Mouse (Mus musculus): ENCODE results near the gene Aoc3. TPM values are rescaled to one million over a fixed set of nuclear protein-coding genes. Genes with fewer than 3 reads are reported as not detected.
"Not testable (repeated sequence)": the region's sequence is repeated elsewhere in the genome, so short reads cannot be mapped to it uniquely, and the experiment has no call there.

The Aoc3 gene
- polyA plus RNA-seq, 1 experiment from 2014 or later, result not detected

DNA sequence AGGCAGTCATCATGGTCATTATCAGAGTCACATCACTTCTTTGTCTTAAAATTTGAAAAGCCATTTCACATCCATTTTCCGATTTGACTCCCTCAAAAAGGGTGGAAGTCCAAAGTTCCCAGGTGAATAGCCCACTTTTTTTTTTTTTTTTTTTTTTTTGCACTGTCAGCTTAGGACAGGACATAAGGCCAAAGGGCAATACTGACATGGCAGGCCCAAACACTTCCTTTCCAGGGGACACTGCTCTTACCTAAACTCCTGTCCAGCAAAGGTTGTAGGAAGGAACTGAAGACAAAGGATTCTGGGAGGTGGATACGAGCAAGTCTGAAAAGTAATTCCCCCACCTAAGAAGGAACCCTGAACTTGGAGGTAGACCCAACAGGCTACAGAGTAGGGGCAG lies 25.5 kb downstream of the Aoc3 start:
- Histone ChIP-seq H3K4me1 (replicated peaks) (peaks cover 10% of the 10 kb centered on the region; the same call in 1 of the 2 replicates), H3K27ac (no peak overlapping the region), H3K36me3 (no peaks in the 10 kb centered on the region), H3K9me3 (no peaks in the 10 kb centered on the region), H3K4me3 (no peak overlapping the region), H3K27me3 (ENCODE audit: insufficient read depth, poor library complexity, severe bottlenecking) (no peaks in the 10 kb centered on the region)
- no peak for DNase-seq (ENCODE audit: low spot score)
- WGBS, result 88% methylated on average over 2 of the region's 2 CpGs

DNA sequence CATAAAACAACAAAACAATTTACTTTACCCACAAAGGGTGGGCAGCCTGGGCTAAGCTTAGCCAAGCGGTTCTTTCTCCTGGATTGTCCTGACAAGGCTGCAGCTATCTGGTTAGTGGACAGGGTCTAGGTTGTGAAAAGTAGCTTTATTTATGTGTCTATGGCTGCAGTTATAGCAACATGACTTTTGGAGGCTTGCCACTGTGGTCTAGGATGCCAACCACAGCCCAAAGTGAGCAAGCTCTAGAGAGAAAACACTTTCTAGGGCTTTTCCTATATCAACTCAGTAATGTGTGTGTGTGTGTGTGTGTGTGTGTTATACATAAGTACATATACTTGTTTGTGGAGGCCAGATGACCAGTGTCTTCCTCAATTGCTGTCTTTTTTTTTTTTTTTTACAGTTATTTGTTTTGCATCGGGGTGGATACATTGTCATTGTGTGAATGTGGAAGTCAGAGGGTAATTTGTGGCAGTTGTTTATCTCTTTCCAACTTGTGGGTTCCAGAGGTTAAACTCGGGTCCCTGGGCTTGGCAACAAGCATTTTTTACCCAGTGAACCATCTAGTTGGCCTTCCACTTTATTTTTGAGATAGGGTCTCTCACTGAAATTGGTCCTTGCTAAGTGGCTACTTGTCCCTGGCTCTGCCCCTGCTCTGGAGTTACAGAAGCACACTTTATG lies 27.2 kb downstream of the Aoc3 start:
- H3K36me3 ChIP-seq, result no peaks in the 10 kb centered on the region
- no peak for DNase-seq (ENCODE audit: low spot score)
- H3K27ac ChIP-seq, result no peak overlapping the region
- WGBS, result 86% methylated on average over 3 of the region's 3 CpGs
- H3K9me3 ChIP-seq, result no peaks in the 10 kb centered on the region
- H3K27me3 ChIP-seq (ENCODE audit: insufficient read depth, poor library complexity, severe bottlenecking), result no peaks in the 10 kb centered on the region
- H3K4me3 ChIP-seq, result no peak overlapping the region
- 0 out of 2 replicates have a peak, but pooled peaks cover 4% of the 10 kb centered on the region for H3K4me1 ChIP-seq (replicated peaks)

DNA sequence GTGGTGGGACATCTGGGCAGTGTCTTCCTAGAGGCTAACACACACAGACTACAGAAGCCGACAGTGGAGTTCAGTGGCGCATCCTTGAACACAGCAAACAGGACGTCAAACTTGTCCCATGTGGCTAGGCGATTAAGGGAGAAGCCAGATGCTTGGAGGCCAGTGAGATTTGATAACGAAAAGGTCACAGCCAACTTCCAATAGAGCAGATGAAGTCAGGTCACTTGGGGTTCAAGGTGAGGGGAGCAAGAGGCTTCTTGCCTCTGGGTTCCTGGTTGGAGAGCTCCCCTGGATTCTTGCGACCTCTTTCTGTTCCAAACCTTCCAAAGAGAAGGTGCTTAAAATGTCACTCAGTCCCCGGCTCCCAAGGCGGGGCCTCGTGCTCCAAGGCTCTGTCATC lies 29.4 kb downstream of the Aoc3 start:
- no peaks in the 10 kb centered on the region for H3K36me3 ChIP-seq
- H3K4me3 ChIP-seq, result no peak overlapping the region
- no peak for DNase-seq (ENCODE audit: low spot score)
- H3K4me1 ChIP-seq (replicated peaks), result 0 out of 2 replicates have a peak, but pooled peaks cover 4% of the 10 kb centered on the region
- WGBS, result 76% methylated on average over 9 of the region's 9 CpGs
- H3K9me3 ChIP-seq, result no peaks in the 10 kb centered on the region
- no peaks in the 10 kb centered on the region for H3K27me3 ChIP-seq (ENCODE audit: insufficient read depth, poor library complexity, severe bottlenecking)
- H3K27ac ChIP-seq, result peak overlapping the region; percentile 53; the same call in 1 of the 2 replicates

DNA sequence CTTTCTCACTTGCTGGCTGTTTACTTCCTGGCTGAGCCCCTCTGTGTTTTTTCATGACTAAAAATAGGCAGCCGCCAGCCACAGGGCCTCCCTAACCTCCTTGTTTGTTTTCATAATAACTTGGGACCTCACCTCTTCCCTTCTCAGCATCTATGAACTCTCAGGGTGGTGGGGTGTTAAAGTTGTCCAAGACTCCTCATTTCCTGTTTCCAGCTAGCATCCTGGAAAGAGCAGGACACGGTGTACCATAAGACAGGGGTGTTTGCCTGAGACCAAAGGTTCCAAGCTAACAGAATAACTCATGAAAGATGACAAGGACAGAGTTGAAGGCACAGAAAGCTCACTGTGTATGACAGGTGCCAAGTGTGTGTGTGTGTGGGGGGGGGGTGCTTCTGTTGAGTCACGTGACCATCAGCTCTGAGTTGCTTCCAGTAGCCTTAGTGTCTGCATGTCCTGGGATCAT lies 30.3 kb downstream of the Aoc3 start:
- Histone ChIP-seq H3K27me3 (ENCODE audit: insufficient read depth, poor library complexity, severe bottlenecking) (no peaks in the 10 kb centered on the region), H3K36me3 (no peaks in the 10 kb centered on the region), H3K4me1 (replicated peaks) (0 out of 2 replicates have a peak, but pooled peaks cover 4% of the 10 kb centered on the region), H3K4me3 (no peak overlapping the region), H3K27ac (no peak overlapping the region), H3K9me3 (no peaks in the 10 kb centered on the region)
- WGBS, result 63% methylated on average over 3 of the region's 3 CpGs
- DNase-seq (ENCODE audit: low spot score), result no peak

DNA sequence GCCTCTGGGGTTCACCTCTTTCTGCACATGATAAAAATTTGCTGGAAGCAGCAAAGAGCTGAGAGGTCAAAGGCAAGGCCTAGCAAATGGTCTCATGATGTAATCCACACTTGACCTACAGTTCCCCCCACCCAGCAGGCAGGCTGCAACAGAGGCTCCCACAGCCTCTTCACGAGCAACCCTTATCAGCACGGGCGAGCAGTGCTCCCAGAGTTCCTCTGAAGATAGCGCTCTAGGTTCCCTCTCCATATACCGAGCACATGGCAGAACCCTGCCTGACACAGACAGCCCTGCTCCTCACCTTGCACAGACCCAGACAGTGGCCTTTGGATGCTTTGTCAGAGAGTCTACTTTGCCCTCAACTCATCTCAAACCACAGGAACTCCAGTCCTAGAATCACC lies 34.1 kb downstream of the Aoc3 start:
- Histone ChIP-seq H3K9me3 (no peaks in the 10 kb centered on the region), H3K27ac (no peak overlapping the region), H3K27me3 (ENCODE audit: insufficient read depth, poor library complexity, severe bottlenecking) (no peaks in the 10 kb centered on the region), H3K4me1 (replicated peaks) (0 out of 2 replicates have a peak, but pooled peaks cover 4% of the 10 kb centered on the region), H3K36me3 (no peaks in the 10 kb centered on the region), H3K4me3 (no peak overlapping the region)
- no peak for DNase-seq (ENCODE audit: low spot score)
- 80% methylated on average over 5 of the region's 5 CpGs for WGBS

DNA sequence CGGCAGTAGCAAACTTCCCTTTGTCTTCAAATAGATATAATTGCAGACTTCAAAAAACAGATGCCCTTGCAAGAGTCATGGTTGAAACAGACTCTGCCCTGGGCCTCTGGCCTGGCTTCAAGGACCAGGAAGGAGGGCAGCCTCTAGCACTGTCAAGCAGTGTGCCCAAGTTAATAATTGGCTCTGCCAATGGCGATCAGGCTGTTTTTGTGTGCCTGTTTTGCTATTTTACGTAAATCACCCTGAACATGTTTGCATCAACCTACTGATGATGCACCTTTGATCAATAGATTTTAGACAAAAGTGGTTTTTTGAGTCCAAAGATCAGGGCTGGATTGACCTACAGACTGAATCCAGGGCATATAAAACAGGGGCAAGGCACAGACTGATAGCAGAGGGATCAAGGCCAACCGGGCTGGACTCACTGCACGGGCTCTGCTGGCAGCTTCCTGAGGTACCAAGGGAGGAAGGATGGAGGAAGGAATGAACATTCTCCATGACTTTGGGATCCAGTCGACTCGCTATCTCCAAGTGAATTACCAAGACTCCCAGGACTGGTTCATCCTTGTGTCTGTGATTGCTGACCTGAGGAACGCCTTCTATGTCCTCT lies 37.0 kb downstream of the Aoc3 start, which contains the start of gene G6pc:
Gene G6pc, plus strand, starts transcription at position 236 of the 610 bp plus-strand sequence.
- no peak within 1 kb of the TSS for H3K27ac ChIP-seq
- no peaks in the 10 kb centered on the region for H3K4me1 ChIP-seq (replicated peaks)
- H3K36me3 ChIP-seq, result no peaks in the 10 kb centered on the region
- no peaks in the 10 kb centered on the region for H3K9me3 ChIP-seq
- H3K27me3 ChIP-seq (ENCODE audit: insufficient read depth, poor library complexity, severe bottlenecking), result no peaks in the 10 kb centered on the region
- H3K4me3 ChIP-seq, result no peak within 1 kb of the TSS
- DNase-seq (ENCODE audit: low spot score), result no peak
- WGBS, result 90% methylated on average over 8 of the region's 8 CpGs

DNA sequence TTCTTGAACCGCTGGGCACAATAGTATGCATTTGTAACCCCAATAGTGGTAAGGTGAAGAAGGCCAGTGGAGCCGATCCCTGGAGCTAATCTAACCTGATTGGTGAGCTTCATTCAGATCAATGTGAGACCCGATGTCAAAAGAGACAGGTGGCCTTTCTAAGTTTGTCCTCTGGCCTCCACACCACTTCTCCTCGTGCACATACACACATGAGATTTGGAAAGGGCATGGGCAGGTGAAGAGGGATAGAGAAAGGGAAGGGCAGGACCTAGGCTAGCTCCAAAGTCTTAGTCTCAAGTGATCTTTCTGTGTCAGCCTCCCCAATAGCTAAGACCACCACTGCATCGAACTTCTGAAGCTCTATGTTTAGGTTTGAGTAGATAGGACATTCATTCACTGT lies 39.7 kb downstream of the Aoc3 start:
- no peaks in the 10 kb centered on the region for H3K4me1 ChIP-seq (replicated peaks)
- H3K27ac ChIP-seq, result no peak overlapping the region
- no peak overlapping the region for H3K4me3 ChIP-seq
- no peaks in the 10 kb centered on the region for H3K9me3 ChIP-seq
- no peaks in the 10 kb centered on the region for H3K36me3 ChIP-seq
- 81% methylated on average over 5 of the region's 5 CpGs for WGBS
- H3K27me3 ChIP-seq (ENCODE audit: insufficient read depth, poor library complexity, severe bottlenecking), result no peaks in the 10 kb centered on the region
- DNase-seq (ENCODE audit: low spot score), result no peak

DNA sequence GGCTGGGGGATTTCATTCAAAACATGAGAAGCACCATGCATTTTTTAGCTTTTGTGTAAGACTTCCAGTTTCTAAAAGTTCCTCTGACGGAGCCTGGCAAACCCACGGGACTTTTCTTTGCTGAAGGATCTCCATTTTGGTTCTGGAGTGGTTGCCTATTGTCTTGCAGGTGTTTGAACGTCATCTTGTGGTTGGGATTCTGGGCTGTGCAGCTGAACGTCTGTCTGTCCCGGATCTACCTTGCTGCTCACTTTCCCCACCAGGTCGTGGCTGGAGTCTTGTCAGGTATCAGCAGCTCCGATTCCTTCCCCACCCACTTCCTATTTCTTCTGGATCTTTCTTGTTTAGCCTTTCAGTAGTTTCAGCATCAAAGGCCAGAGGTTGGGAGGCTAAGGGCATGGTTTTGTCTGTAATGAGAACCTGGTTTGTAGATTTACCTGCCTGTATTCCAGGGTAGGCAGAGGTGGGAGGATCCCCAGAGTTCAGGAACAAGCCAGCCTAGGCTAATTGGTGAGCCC lies 44.1 kb downstream of the Aoc3 start:
- Histone ChIP-seq H3K27me3 (ENCODE audit: insufficient read depth, poor library complexity, severe bottlenecking) (0 out of 2 replicates have a peak, but pooled peaks cover 7% of the 10 kb centered on the region), H3K27ac (no peak overlapping the region), H3K36me3 (no peaks in the 10 kb centered on the region), H3K4me3 (no peak overlapping the region), H3K9me3 (no peaks in the 10 kb centered on the region), H3K4me1 (replicated peaks) (no peaks in the 10 kb centered on the region)
- 73% methylated on average over 7 of the region's 7 CpGs for WGBS
- no peak for DNase-seq (ENCODE audit: low spot score)

DNA sequence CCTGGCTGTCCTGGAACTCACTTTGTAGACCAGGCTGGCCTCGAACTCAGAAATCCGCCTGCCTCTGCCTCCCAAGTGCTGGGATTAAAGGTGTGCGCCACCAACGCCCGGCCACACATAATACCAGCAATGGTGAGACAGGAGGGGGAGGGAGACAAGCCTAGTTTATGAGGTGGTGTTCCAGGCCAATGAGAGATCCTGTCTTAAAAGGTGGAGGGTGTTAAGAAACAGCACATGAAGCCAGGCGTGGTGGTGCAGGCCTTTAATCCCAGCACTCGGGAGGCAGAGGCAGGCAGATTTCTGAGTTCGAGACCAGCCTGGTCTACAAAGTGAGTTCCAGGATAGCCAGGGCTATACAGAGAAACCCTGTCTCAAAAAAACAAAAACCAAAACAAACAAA lies 47.8 kb downstream of the Aoc3 start:
- DNase-seq (ENCODE audit: low spot score); H3K9me3 ChIP-seq; H3K4me3 ChIP-seq; H3K27ac ChIP-seq; H3K27me3 ChIP-seq (ENCODE audit: insufficient read depth, poor library complexity, severe bottlenecking); H3K36me3 ChIP-seq; H3K4me1 ChIP-seq (replicated peaks): not testable (repeated sequence)
- WGBS, result 93% methylated on average over 8 of the region's 8 CpGs

DNA sequence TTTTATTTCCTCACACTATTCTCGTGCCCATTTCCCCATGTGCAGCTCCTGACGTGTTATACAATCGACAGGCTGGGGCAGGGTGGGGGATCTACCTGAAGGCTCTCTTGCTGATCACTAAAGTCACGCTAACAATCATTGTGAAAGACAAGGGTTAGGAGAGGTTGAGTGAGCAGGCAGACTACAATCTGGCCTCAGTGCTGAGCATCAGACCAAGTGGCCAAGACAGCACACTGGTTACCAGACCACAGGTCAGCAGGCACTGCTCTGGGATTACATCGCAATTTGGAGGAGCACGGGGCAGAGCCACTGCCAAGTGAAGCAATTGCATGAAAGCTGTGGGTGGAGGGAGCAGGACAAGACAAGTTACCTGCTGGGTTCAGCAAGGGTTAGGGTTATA lies 48.5 kb downstream of the Aoc3 start:
- Histone ChIP-seq H3K4me1 (replicated peaks) (peaks cover 6% of the 10 kb centered on the region), H3K4me3 (no peak overlapping the region), H3K36me3 (no peaks in the 10 kb centered on the region), H3K9me3 (no peaks in the 10 kb centered on the region), H3K27me3 (ENCODE audit: insufficient read depth, poor library complexity, severe bottlenecking) (0 out of 2 replicates have a peak, but pooled peaks cover 7% of the 10 kb centered on the region), H3K27ac (no peak overlapping the region)
- WGBS, result 85% methylated on average over 6 of the region's 6 CpGs
- no peak for DNase-seq (ENCODE audit: low spot score)

DNA sequence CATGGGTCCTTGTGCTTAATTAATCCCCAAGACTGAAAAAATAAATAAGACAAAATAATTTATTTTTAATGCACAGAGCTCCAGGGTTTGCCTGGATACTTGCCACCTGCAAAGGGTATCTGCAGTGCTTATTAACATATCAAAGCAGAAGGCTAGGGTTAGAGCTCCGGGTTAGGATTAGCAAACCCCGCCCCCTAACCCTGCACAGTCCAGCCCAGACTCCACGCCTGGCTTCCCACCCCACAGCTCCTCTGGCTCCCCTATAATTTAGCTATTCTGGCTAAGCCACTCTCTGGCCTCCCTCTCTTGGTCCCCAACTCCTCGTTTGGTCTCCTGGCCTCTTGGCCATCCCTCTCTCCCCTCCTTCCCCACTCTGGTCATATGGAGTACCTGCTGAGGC lies 51.4 kb downstream of the Aoc3 start:
- Histone ChIP-seq H3K27ac (no peak overlapping the region), H3K36me3 (no peaks in the 10 kb centered on the region), H3K27me3 (ENCODE audit: insufficient read depth, poor library complexity, severe bottlenecking) (no peaks in the 10 kb centered on the region), H3K4me3 (no peak overlapping the region), H3K9me3 (no peaks in the 10 kb centered on the region), H3K4me1 (replicated peaks) (peaks cover 6% of the 10 kb centered on the region)
- DNase-seq (ENCODE audit: low spot score), result peak; percentile 13
- 15% methylated on average over 4 of the region's 4 CpGs for WGBS

Data from hindbrain, embryonic 10.5 days (tissue).